Mouse (Mus musculus) bone marrow macrophage, adult 2 months (primary cell): Measurements from ENCODE around the gene Smn1.

Source experiments
- CTCF ChIP-seq: IDR thresholded peaks from 2 replicates; pipeline ENCODE4 v1.5.1; 2012; ENCODE audit warnings: low read depth, mild to moderate bottlenecking, low read length, moderate library complexity
- POLR2A ChIP-seq: IDR thresholded peaks from 2 replicates; pipeline ENCODE4 v1.6.1; 2012; ENCODE audit warnings: mild to moderate bottlenecking, low read depth, low read length, borderline replicate concordance

DNA sequence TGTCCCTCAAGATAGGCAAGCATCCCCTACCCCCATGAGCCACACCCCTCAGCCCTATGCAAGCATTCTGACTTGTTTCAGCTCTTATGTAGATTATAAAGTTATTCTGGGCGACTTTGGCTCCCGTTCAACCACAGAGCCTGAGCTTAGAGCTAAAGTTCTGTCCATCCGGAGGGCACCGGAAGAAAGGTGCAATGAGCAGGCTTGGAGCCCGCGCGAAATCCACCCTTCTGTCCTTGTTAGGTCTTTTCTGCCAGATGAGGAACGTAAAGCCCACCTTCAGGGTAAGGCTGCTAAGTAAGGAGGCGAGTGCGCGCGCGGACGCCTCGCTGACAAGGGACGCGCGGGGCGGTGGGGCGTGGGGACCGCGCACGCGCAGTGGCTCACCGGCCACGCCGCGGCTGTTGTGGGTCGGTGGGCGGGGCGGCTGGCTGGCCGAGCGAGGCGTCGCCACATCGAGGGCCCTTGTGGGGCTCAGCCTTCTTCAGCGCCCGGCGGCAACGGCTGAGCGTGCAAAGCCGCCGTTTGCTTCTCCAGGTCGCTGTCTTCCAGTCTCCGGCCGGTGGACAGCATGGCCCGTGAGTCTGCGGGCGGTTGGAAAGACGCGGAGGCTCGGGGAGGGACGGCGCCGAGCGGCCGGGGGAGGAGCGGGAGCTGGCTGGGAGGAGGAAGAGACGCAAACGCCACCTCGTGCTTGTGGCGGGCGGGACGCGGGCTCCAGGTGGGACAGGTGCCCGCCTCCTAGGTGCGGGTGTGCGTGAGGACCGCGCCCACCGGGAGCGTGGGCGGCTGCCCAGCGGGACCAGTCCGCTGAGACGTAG lies 16.8 kb upstream of the Smn1 start, which contains the start of gene Serf1:
- TF ChIP-seq CTCF: no peak
- TF ChIP-seq POLR2A: no peak
